Mouse (Mus musculus) liver, postnatal 0 days (tissue): ENCODE measurements around the gene Orai1.

Source experiments
- CTCF ChIP-seq: sonication (generic); IDR thresholded peaks from 2 replicates; pipeline ENCODE4 v1.5.1; 2016; ENCODE audit warnings: antibody characterized with exemption, low read depth
- EP300 ChIP-seq: IDR thresholded peaks from 2 replicates; pipeline ENCODE4 v1.6.1; 2016; ENCODE audit warnings: antibody characterized with exemption, low read depth, mild to moderate bottlenecking

DNA sequence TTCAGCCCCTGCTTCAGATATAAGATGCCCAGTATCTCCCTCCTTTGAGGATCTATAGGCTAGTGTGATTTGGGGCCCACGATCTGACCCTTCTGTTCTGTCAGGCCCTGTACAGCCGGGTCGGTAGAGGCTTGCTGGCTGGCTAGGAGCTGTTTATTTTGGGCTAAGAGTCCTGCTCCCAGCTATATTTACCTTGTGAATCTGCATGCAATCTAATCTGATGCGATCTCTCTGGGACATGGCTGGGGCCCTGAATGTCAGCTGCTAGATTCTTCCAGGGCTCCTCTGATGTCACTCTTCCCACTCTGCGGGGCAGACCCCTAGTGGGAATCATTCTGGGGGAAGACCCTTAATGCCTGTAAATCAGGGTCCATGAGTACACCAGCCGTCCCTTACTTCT is 9.4 kb downstream of the Orai1 start:
- no peak for TF ChIP-seq CTCF
- no peak for TF ChIP-seq EP300
